ENCODE assay signal across 17 mouse cellular contexts in genomic region chr7:98324228-98324627, GRCm38 (mm10). TPM values are rescaled to one million over a fixed set of nuclear protein-coding genes. Genes with fewer than 3 reads are reported as not detected.
DNase-seq lines count a peak whose midpoint lies in the region; ATAC-seq and TF ChIP-seq lines count a peak whose summit lies in the region.
"Had no signal": no experiment of that assay in that cellular context is flagged by ENCODE, and none has a peak within 500 bp of the region (broad histone marks: within the 10 kb centered on the region; RNA-seq: fewer than 3 reads in every experiment).

No protein-coding gene starts in this region.

- no peaks in the 10 kb centered on the region for H3K27me3 ChIP-seq in hindbrain, postnatal 0 days (ENCODE audit: insufficient read depth, low read length)
- no peaks in the 10 kb centered on the region for H3K27me3 ChIP-seq in hindbrain, embryonic 10.5 days (ENCODE audit: insufficient read depth, poor library complexity, severe bottlenecking)
- no peaks in the 10 kb centered on the region for H3K27me3 ChIP-seq in midbrain, embryonic 11.5 days (ENCODE audit: control insufficient read depth, insufficient read depth, low read length)
- H3K27me3 ChIP-seq in midbrain, embryonic 15.5 days (replicated peaks): no peaks in the 10 kb centered on the region

- H3K9me3 ChIP-seq in hindbrain, postnatal 0 days (ENCODE audit: low read length): no peaks in the 10 kb centered on the region
- no peaks in the 10 kb centered on the region for H3K9me3 ChIP-seq in hindbrain, embryonic 10.5 days
- no peaks in the 10 kb centered on the region for H3K9me3 ChIP-seq in midbrain, embryonic 11.5 days (ENCODE audit: control insufficient read depth, low read length)
- no peaks in the 10 kb centered on the region for H3K9me3 ChIP-seq in midbrain, embryonic 15.5 days
- H3K9me3 ChIP-seq: hindbrain, embryonic 13.5 days had no signal

- 45% methylated on average over 1 of the region's 1 CpGs for WGBS in hindbrain, postnatal 0 days
- 76% methylated on average over 1 of the region's 1 CpGs for WGBS in hindbrain, embryonic 10.5 days
- 85% methylated on average over 1 of the region's 1 CpGs for WGBS in midbrain, embryonic 11.5 days
- WGBS in midbrain, embryonic 15.5 days: 72% methylated on average over 1 of the region's 1 CpGs

- TF ChIP-seq POLR2A in brain, embryonic 14.5 days (IDR thresholded peaks at IDR 0.05; ENCODE audit: borderline replicate concordance, extremely low read depth, insufficient read depth, insufficient read length, poor library complexity, severe bottlenecking): no peak

- peak; percentile 23 for DNase-seq in hindbrain, postnatal 0 days (ENCODE audit: low spot score)
- no peak for DNase-seq in hindbrain, embryonic 10.5 days (ENCODE audit: low spot score)
- peak; percentile 26 for DNase-seq in midbrain, embryonic 11.5 days (ENCODE audit: low spot score, missing footprints)
- peak; percentile 93 for DNase-seq in 416B (ENCODE audit: low read depth)
- peak; percentile 30 for DNase-seq in brain, embryonic 14.5 days (ENCODE audit: low read depth)
- DNase-seq in right cerebral cortex, postnatal 36 days (ENCODE audit: low spot score in 2 of 2): no peak
- DNase-seq in right cerebral cortex, postnatal 25 days: no peak
- DNase-seq: adrenal gland, adult 2 months; cerebellum, adult 11 months; gastrocnemius, postnatal 10 days had no signal

- TF ChIP-seq CTCF in hindbrain, postnatal 0 days (IDR thresholded peaks at IDR 0.05; ENCODE audit: low read depth): no peak
- TF ChIP-seq CTCF in brain, embryonic 14.5 days (IDR thresholded peaks at IDR 0.05; ENCODE audit: borderline replicate concordance, extremely low read depth, insufficient read depth, insufficient read length): no peak

- no peak overlapping the region for H3K27ac ChIP-seq in hindbrain, postnatal 0 days
- H3K27ac ChIP-seq in hindbrain, embryonic 10.5 days: no peak overlapping the region
- H3K27ac ChIP-seq in midbrain, embryonic 11.5 days (ENCODE audit: low read depth, low read length): no peak overlapping the region
- H3K27ac ChIP-seq in midbrain, embryonic 15.5 days: no peak overlapping the region

- no peaks in the 10 kb centered on the region for H3K36me3 ChIP-seq in hindbrain, postnatal 0 days (ENCODE audit: insufficient read depth, low read length)
- H3K36me3 ChIP-seq in hindbrain, embryonic 10.5 days: no peaks in the 10 kb centered on the region
- H3K36me3 ChIP-seq in midbrain, embryonic 11.5 days (ENCODE audit: control insufficient read depth, insufficient read depth, low read length): no peaks in the 10 kb centered on the region
- no peaks in the 10 kb centered on the region for H3K36me3 ChIP-seq in midbrain, embryonic 15.5 days (replicated peaks)
- H3K36me3 ChIP-seq: hindbrain, embryonic 13.5 days had no signal

- H3K4me2 ChIP-seq in hindbrain, postnatal 0 days (ENCODE audit: low read depth, low read length): no peak overlapping the region
- no peak overlapping the region for H3K4me2 ChIP-seq in midbrain, embryonic 11.5 days
- no peak overlapping the region for H3K4me2 ChIP-seq in midbrain, embryonic 15.5 days
- H3K4me2 ChIP-seq: hindbrain, embryonic 13.5 days had no signal

- ATAC-seq in hindbrain, postnatal 0 days: no peak
- no peak for ATAC-seq in midbrain, embryonic 11.5 days (ENCODE audit: low FRiP score)
- no peak for ATAC-seq in midbrain, embryonic 15.5 days (replicated peaks)
- ATAC-seq: intestine, embryonic 16.5 days had no signal

- no peak overlapping the region for H3K9ac ChIP-seq in hindbrain, postnatal 0 days (replicated peaks; ENCODE audit: low read length)
- no peak overlapping the region for H3K9ac ChIP-seq in midbrain, embryonic 11.5 days (ENCODE audit: low read length)
- no peak overlapping the region for H3K9ac ChIP-seq in midbrain, embryonic 15.5 days
- H3K9ac ChIP-seq: forebrain, postnatal 0 days; hindbrain, embryonic 13.5 days had no signal

- H3K4me1 ChIP-seq in hindbrain, postnatal 0 days (ENCODE audit: insufficient read depth, low read length): peaks cover 9% of the 10 kb centered on the region
- peaks cover 7% of the 10 kb centered on the region for H3K4me1 ChIP-seq in hindbrain, embryonic 10.5 days (replicated peaks)
- no peaks in the 10 kb centered on the region for H3K4me1 ChIP-seq in midbrain, embryonic 11.5 days (ENCODE audit: control insufficient read depth, insufficient read depth, low read length)
- H3K4me1 ChIP-seq in midbrain, embryonic 15.5 days: peaks cover 8% of the 10 kb centered on the region; the same call in 1 of the 2 replicates

- no peak overlapping the region for H3K4me3 ChIP-seq in hindbrain, postnatal 0 days (ENCODE audit: low read length)
- H3K4me3 ChIP-seq in hindbrain, embryonic 10.5 days: no peak overlapping the region
- H3K4me3 ChIP-seq in midbrain, embryonic 11.5 days (ENCODE audit: low read depth, low read length): no peak overlapping the region
- H3K4me3 ChIP-seq in midbrain, embryonic 15.5 days: no peak overlapping the region
- H3K4me3 ChIP-seq: erythroblast, embryonic 14.5 days; hindbrain, embryonic 13.5 days had no signal

RNA-seq across cellular contexts. Expression of gene Acer3, which starts 3.2 kb away (rescaled TPM):
- total RNA-seq in hindbrain, postnatal 0 days (2014; rRNA removed): 14.7 and 18.1 TPM in 2 replicates
- 24.9 and 26.8 TPM in 2 replicates for polyA plus RNA-seq in hindbrain, postnatal 0 days (2015; fragmentation: Nextera tagmentation; extraction: Ambion mirVana)
- 18.5 and 22.2 TPM in 2 replicates for polyA plus RNA-seq in hindbrain, embryonic 10.5 days (2016; fragmentation: Nextera tagmentation; extraction: Ambion mirVana)
- 15.8 and 16.6 TPM in 2 replicates for polyA plus RNA-seq in midbrain, embryonic 11.5 days (2014; fragmentation: Nextera tagmentation; extraction: Ambion mirVana)
- 18.3 and 18.8 TPM in 2 replicates for polyA plus RNA-seq in midbrain, embryonic 15.5 days (2015; fragmentation: Nextera tagmentation; extraction: Ambion mirVana)
- 10.5 and 11.0 TPM in 2 replicates for polyA plus RNA-seq in brain, embryonic 14.5 days (2012; rRNA removed)

RNA-seq across cellular contexts. Expression of gene Tsku, which starts 36.9 kb away (rescaled TPM):
- 37.6 and 48.8 TPM in 2 replicates for total RNA-seq in hindbrain, postnatal 0 days (2014; rRNA removed)
- 9.4 and 11.1 TPM in 2 replicates for polyA plus RNA-seq in hindbrain, postnatal 0 days (2015; fragmentation: Nextera tagmentation; extraction: Ambion mirVana)
- 8.1 and 10.2 TPM in 2 replicates for polyA plus RNA-seq in hindbrain, embryonic 10.5 days (2016; fragmentation: Nextera tagmentation; extraction: Ambion mirVana)
- 7.3 and 7.7 TPM in 2 replicates for polyA plus RNA-seq in midbrain, embryonic 11.5 days (2014; fragmentation: Nextera tagmentation; extraction: Ambion mirVana)
- polyA plus RNA-seq in midbrain, embryonic 15.5 days (2015; fragmentation: Nextera tagmentation; extraction: Ambion mirVana): 8.5 and 8.9 TPM in 2 replicates
- 16.0 and 19.1 TPM in 2 replicates for polyA plus RNA-seq in brain, embryonic 14.5 days (2012; rRNA removed)
- total RNA-seq: common myeloid progenitor, adult 5-6 weeks; monocyte, adult 5-6 weeks had no signal
- polyA plus RNA-seq: erythroblast, embryonic 14.5 days had no signal

Comparison
In these comparisons a context has a peak if more than half of its experiments do, and no peak if none do; other contexts are left out.
1. DNase-seq: peak in hindbrain, postnatal 0 days (single experiment), midbrain, embryonic 11.5 days (single experiment), 416B (single experiment) and brain, embryonic 14.5 days (single experiment); none in hindbrain, embryonic 10.5 days (single experiment), right cerebral cortex, postnatal 36 days (0 of 2) and right cerebral cortex, postnatal 25 days (single experiment).